Mouse (Mus musculus) kidney, adult 2 months (tissue): ENCODE data around the gene Meis2. TPM values are rescaled to one million over a fixed set of nuclear protein-coding genes. Genes with fewer than 3 reads are reported as not detected.

ENCODE experiments used
- DNase-seq: peaks from one replicate; pipeline ENCODE4 v3.0.0; 2021
- H3K27ac ChIP-seq: fragments of 200-500 bp; 2 replicates; pipeline ENCODE4 v1.5.1; 2012; ENCODE audit warnings: low read depth, low read length, control low read depth, inconsistent platforms; ENCODE audit not compliant: insufficient read depth
- H3K27me3 ChIP-seq: fragments of 200-500 bp; replicated peaks from 2 replicates; pipeline ENCODE4 v1.6.1; 2012; ENCODE audit warnings: mild to moderate bottlenecking, moderate library complexity, low read length, inconsistent platforms; ENCODE audit not compliant: control insufficient read depth, insufficient read depth
- H3K36me3 ChIP-seq: fragments of 200-500 bp; 2 replicates; pipeline ENCODE4 v1.6.1; 2012; ENCODE audit warnings: mild to moderate bottlenecking, moderate library complexity, low read length, inconsistent platforms; ENCODE audit not compliant: control insufficient read depth, insufficient read depth
- H3K4me1 ChIP-seq: fragments of 200-500 bp; 2 replicates; pipeline ENCODE4 v1.6.1; 2011; ENCODE audit warnings: low read length; ENCODE audit not compliant: control insufficient read depth, insufficient read depth
- H3K4me3 ChIP-seq: fragments of 200-500 bp; 2 replicates; pipeline ENCODE4 v1.5.1; 2011; ENCODE audit warnings: mild to moderate bottlenecking, low read depth, low read length, control low read depth; ENCODE audit not compliant: insufficient read depth
- CTCF ChIP-seq: fragments of 200-500 bp; conservative IDR thresholded peaks from 2 replicates; pipeline ENCODE4 v1.5.1; 2011; ENCODE audit warnings: low read depth, mild to moderate bottlenecking, control low read depth, low read length, moderate library complexity, mixed read lengths; ENCODE audit not compliant: insufficient read depth, insufficient read length
- POLR2A ChIP-seq: fragments of 200-500 bp; IDR thresholded peaks from one replicate; pipeline ENCODE4 v1.6.1; 2011; ENCODE audit warnings: low read depth, low read length, control low read depth
- WGBS: fragments of 180-500 bp; shearing (Covaris S2); methylation state at CpG from one replicate; pipeline ENCODE4 v1.1.7; 2018; 5-methylcytosine and 5-hydroxymethylcytosine counted together
- polyA plus RNA-seq: library from polyadenylated mRNA; depleted of rRNA; stranded (reverse); fragments of >200 nt; gene quantifications from 2 replicates; pipeline ENCODE4 v1.2.3, GENCODE M21; 2012

Gene Meis2
- polyA plus RNA-seq, 1 experiment, result 32.2 TPM

DNA sequence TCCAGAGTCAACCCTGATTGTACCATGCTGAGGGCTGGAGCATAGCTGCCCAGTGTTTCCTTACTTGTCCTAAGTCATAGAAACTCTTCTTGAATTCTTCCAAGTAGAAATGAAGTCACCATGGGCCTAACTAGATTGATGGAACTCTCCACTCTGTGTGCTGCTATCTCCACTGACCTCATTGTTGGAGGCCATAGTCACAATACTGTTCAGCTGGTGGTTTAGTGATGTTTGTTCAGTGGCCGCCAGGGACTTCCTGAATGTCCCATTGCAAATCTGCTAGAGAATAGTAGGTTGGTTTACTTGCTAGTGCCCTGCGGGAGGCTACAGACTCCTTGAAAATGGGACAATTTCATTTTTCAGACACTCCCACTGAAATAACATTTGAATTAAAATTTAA lies 108.9 kb downstream of the Meis2 start:
- 72% methylated on average over 2 of the region's 2 CpGs for WGBS
- H3K27ac ChIP-seq, result no peak overlapping the region
- no peaks in the 10 kb centered on the region for H3K4me1 ChIP-seq
- TF ChIP-seq POLR2A, result no peak
- TF ChIP-seq CTCF, result no peak
- H3K36me3 ChIP-seq, result no peaks in the 10 kb centered on the region
- no peak for DNase-seq
- H3K4me3 ChIP-seq, result no peak overlapping the region
- no peaks in the 10 kb centered on the region for H3K27me3 ChIP-seq

GRCm38 (mm10) chr2:115950645-115951044 lies 115.0 kb downstream of the Meis2 start:
- WGBS, result 62% methylated on average over 3 of the region's 3 CpGs
- Histone ChIP-seq H3K27ac (no peak overlapping the region), H3K36me3 (no peaks in the 10 kb centered on the region), H3K27me3 (no peaks in the 10 kb centered on the region), H3K4me3 (no peak overlapping the region), H3K4me1 (no peaks in the 10 kb centered on the region)
- TF ChIP-seq POLR2A (no peak), CTCF (no peak)
- no peak for DNase-seq

- Histone ChIP-seq H3K27ac (no peak overlapping the region), H3K36me3 (no peaks in the 10 kb centered on the region), H3K27me3 (no peaks in the 10 kb centered on the region), H3K4me3 (no peak overlapping the region), H3K4me1 (no peaks in the 10 kb centered on the region)
- DNase-seq, result no peak
- 89% methylated on average over 7 of the region's 7 CpGs for WGBS
- no peak for TF ChIP-seq POLR2A
- TF ChIP-seq CTCF, result no peak
Observed at GRCm38 (mm10) chr2:115948630-115949426, 116.8 kb downstream of the Meis2 start.

- DNase-seq, result no peak
- H3K36me3 ChIP-seq, result no peaks in the 10 kb centered on the region
- WGBS, result 26% methylated on average over 7 of the region's 7 CpGs
- H3K27ac ChIP-seq, result no peak overlapping the region
- no peaks in the 10 kb centered on the region for H3K27me3 ChIP-seq
- TF ChIP-seq POLR2A (no peak), CTCF (no peak)
- no peak overlapping the region for H3K4me3 ChIP-seq
- no peaks in the 10 kb centered on the region for H3K4me1 ChIP-seq
Observed at GRCm38 (mm10) chr2:115947714-115948226, 117.9 kb downstream of the Meis2 start.

GRCm38 (mm10) chr2:115943044-115943443 lies 122.6 kb downstream of the Meis2 start:
- 40% methylated on average over 8 of the region's 8 CpGs for WGBS
- H3K36me3 ChIP-seq, result no peaks in the 10 kb centered on the region
- H3K4me1 ChIP-seq, result no peaks in the 10 kb centered on the region
- no peak for TF ChIP-seq CTCF
- TF ChIP-seq POLR2A, result no peak
- no peak overlapping the region for H3K27ac ChIP-seq
- no peak overlapping the region for H3K4me3 ChIP-seq
- no peak for DNase-seq
- no peaks in the 10 kb centered on the region for H3K27me3 ChIP-seq

- H3K4me1 ChIP-seq, result no peaks in the 10 kb centered on the region
- H3K27me3 ChIP-seq, result no peaks in the 10 kb centered on the region
- TF ChIP-seq POLR2A (no peak), CTCF (no peak)
- no peak for DNase-seq
- 94% methylated on average over 5 of the region's 5 CpGs for WGBS
- H3K36me3 ChIP-seq, result no peaks in the 10 kb centered on the region
- H3K27ac ChIP-seq, result no peak overlapping the region
- no peak overlapping the region for H3K4me3 ChIP-seq
Observed at GRCm38 (mm10) chr2:115939849-115940248, 125.8 kb downstream of the Meis2 start.

GRCm38 (mm10) chr2:115938926-115939563 lies 126.6 kb downstream of the Meis2 start:
- peak; percentile 57 for DNase-seq
- TF ChIP-seq POLR2A, result no peak
- TF ChIP-seq CTCF, result no peak
- Histone ChIP-seq H3K27ac (no peak overlapping the region), H3K4me1 (no peaks in the 10 kb centered on the region), H3K36me3 (no peaks in the 10 kb centered on the region), H3K4me3 (no peak overlapping the region), H3K27me3 (no peaks in the 10 kb centered on the region)
- 67% methylated on average over 8 of the region's 8 CpGs for WGBS

DNA sequence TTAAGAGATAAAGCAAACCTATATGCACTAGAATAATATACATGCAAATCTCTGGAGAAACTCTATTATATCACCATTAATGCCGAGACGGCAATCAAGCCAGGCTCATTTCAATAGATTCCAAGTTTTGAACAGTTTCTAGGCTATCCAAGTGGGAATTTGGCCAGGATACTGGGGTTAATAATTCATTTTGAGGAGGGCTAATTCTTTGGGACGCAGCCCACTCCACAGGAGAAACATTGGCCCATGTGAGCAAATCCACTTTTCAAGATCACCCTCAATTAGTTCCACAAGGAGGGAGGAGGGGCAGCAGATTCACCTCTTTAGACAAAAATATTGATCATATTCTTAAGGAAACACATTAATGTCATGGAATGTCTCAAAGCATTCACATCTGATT lies 127.3 kb downstream of the Meis2 start:
- TF ChIP-seq CTCF, result no peak
- no peak for TF ChIP-seq POLR2A
- Histone ChIP-seq H3K36me3 (no peaks in the 10 kb centered on the region), H3K4me1 (no peaks in the 10 kb centered on the region), H3K4me3 (no peak overlapping the region), H3K27me3 (no peaks in the 10 kb centered on the region), H3K27ac (no peak overlapping the region)
- peak; percentile 65 for DNase-seq
- 29% methylated on average over 3 of the region's 3 CpGs for WGBS
